Mouse (Mus musculus): ENCODE measurements around the gene Cd164l2. TPM values are rescaled to one million over a fixed set of nuclear protein-coding genes. Genes with fewer than 3 reads are reported as not detected.
A peak's percentile ranks its signal among the peaks of the same experiment; 100 is the strongest.

Cd164l2 gene
- total and polyA plus RNA-seq, 3 experiments = not detected

DNA sequence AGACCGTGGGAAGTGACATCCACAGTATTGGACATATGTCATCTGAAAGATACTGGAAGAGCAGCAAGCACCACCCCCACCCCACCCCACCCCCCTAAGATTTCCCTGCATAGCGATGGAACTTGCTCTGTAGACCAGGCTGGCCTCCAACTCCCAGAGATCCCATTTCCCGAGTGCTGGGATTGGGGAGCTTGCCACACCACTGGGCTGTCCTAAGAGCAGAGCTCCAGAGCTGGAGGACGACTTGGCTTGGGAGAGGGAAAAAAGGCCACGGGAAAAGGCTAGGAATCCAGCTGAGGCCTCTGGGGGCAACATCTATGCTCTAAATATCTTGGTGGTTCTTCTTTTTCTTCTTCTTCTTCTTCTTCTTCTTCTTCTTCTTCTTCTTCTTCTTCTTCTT lies 22.8 kb downstream of the Cd164l2 start:
- TF ChIP-seq CTCF (IDR thresholded peaks at IDR 0.05; ENCODE audit: low read depth, low read length) (no peak), TAL1 (conservative IDR thresholded peaks at IDR 0.05; ENCODE audit: low read depth, low read length) (no peak), POLR2AphosphoS5 (IDR thresholded peaks at IDR 0.05; ENCODE audit: insufficient replicate concordance, low read depth, low read length) (no peak), GATA1 (IDR thresholded peaks at IDR 0.05; ENCODE audit: borderline replicate concordance, low read length) (no peak), GATA2 (IDR thresholded peaks at IDR 0.05; ENCODE audit: borderline replicate concordance, low read depth, low read length) (no peak)
- DNase-seq (ENCODE audit: low spot score) (no peak), ATAC-seq (ENCODE audit: extremely low read depth, insufficient number of reproducible peaks, low FRiP score, poor library complexity, severe bottlenecking) (no peak)
- Histone ChIP-seq H3K4me3 (ENCODE audit: low read depth, low read length) (no peak overlapping the region), H3K36me3 (replicated peaks) (peaks cover 3% of the 10 kb centered on the region), H3K4me1 (ENCODE audit: insufficient read depth, low read depth, low read length) (peaks cover 55% of the 10 kb centered on the region), H3K27me3 (ENCODE audit: insufficient read depth, low read length) (peaks cover 2% of the 10 kb centered on the region; the same call in 1 of the 2 replicates), H3K9me3 (replicated peaks) (peaks cover 4% of the 10 kb centered on the region; the same call in 1 of the 2 replicates)

DNA sequence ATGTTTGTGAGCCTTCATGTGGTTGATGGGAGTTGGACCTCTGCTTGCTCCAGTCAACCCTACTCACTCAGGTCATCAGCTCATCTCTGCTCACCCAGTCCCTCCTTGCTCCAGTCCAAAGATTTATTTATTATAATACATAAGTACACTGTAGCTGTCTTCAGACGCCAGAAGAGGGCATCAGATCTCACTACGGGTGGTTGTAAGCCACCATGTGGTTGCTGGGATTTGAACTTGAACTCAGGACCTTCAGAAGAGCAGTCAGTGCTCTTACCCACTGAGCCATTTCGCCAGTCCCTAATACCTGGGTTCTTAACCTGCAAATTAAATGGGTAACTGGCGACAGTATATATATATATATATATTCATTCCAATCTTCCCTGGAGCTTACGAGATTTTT lies 23.5 kb downstream of the Cd164l2 start:
- TF ChIP-seq GATA2 (IDR thresholded peaks at IDR 0.05; ENCODE audit: borderline replicate concordance, low read depth, low read length) (no peak), POLR2AphosphoS5 (IDR thresholded peaks at IDR 0.05; ENCODE audit: insufficient replicate concordance, low read depth, low read length) (no peak), GATA1 (IDR thresholded peaks at IDR 0.05; ENCODE audit: borderline replicate concordance, low read length) (no peak)
- H3K9me3 ChIP-seq (replicated peaks) = peaks cover 4% of the 10 kb centered on the region; the same call in 1 of the 2 replicates

DNA sequence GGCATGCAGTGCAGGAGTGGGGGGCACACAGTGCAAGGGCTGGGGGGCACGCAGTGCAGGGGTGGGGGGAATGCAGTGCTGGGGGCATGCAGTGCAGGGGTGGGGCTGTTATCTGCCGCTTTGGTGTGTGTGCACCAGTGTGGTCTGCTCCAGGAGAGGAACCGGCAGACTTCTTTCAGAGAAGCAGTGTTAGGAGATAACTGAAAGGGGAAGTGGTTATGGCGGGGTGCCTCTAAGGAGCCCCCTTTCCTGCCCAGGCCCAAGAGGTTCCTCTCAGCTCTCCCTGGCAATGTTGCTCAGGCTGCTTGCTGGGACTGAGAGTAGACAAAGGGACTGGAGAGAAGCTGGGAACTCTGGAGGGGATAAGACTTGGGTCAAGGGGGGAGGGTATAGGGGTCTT lies 26.0 kb downstream of the Cd164l2 start:
- Histone ChIP-seq H3K36me3 (replicated peaks) (peaks cover 14% of the 10 kb centered on the region), H3K4me3 (ENCODE audit: low read depth, low read length) (no peak overlapping the region; the same call in 1 of the 2 replicates), H3K4me1 (ENCODE audit: insufficient read depth, low read depth, low read length) (peaks cover 73% of the 10 kb centered on the region), H3K9me3 (replicated peaks) (peaks cover 4% of the 10 kb centered on the region; the same call in 1 of the 2 replicates), H3K27me3 (ENCODE audit: insufficient read depth, low read length) (no peaks in the 10 kb centered on the region; the same call in 1 of the 2 replicates)
- DNase-seq (ENCODE audit: low spot score) = peak; percentile 86
- TF ChIP-seq GATA1 (IDR thresholded peaks at IDR 0.05; ENCODE audit: borderline replicate concordance, low read length) (no peak), CTCF (IDR thresholded peaks at IDR 0.05; ENCODE audit: low read depth, low read length) (no peak), TAL1 (conservative IDR thresholded peaks at IDR 0.05; ENCODE audit: low read depth, low read length) (peak; percentile 57)
- peak; percentile 46; the same call in 1 of the 2 replicates for ATAC-seq (ENCODE audit: extremely low read depth, insufficient number of reproducible peaks, low FRiP score, poor library complexity, severe bottlenecking)

More for the DNA sequence above, 23.5 kb downstream of the Cd164l2 start:
- peaks cover 2% of the 10 kb centered on the region; the same call in 1 of the 2 replicates for H3K27me3 ChIP-seq (ENCODE audit: insufficient read depth, low read length)
- H3K4me3 ChIP-seq (ENCODE audit: low read depth, low read length) = no peak overlapping the region
- H3K4me1 ChIP-seq (ENCODE audit: insufficient read depth, low read depth, low read length) = peaks cover 61% of the 10 kb centered on the region
- peaks cover 5% of the 10 kb centered on the region for H3K36me3 ChIP-seq (replicated peaks)
- ATAC-seq (ENCODE audit: extremely low read depth, insufficient number of reproducible peaks, low FRiP score, poor library complexity, severe bottlenecking) (no peak), DNase-seq (ENCODE audit: low spot score) (no peak)

DNA sequence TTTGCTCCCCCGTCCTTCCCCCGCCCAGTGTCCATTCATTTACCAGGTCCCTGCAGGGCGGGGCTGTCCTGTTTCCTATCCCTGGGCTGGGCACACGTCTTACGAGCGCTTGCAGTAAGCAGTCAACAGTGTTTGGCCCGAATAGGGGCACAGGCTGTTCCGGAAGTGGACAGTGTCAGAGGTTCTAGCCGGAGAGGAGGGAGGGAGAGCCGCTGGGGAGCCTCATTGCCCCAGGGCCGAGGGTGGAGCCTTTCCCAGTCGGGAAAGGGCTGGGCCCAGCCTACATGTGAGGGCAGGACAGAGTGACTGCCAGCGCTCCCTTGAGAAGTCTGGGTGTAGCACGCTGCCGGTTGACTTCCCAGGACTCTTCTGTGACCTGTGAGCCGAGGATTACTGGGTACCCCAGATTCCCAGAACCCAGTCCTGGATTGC lies 28.6 kb downstream of the Cd164l2 start, which contains the start of gene Map3k6:
Gene Map3k6, plus strand, starts transcription at position 329 of the 432 bp plus-strand sequence.
- peaks cover 38% of the 10 kb centered on the region for H3K36me3 ChIP-seq (replicated peaks)
- DNase-seq (ENCODE audit: low spot score) = peak; percentile 73
- TF ChIP-seq TAL1 (conservative IDR thresholded peaks at IDR 0.05; ENCODE audit: low read depth, low read length) = no peak
- no peak for TF ChIP-seq POLR2AphosphoS5 (IDR thresholded peaks at IDR 0.05; ENCODE audit: insufficient replicate concordance, low read depth, low read length)
- TF ChIP-seq CTCF (IDR thresholded peaks at IDR 0.05; ENCODE audit: low read depth, low read length) = no peak
- no peak for TF ChIP-seq GATA2 (IDR thresholded peaks at IDR 0.05; ENCODE audit: borderline replicate concordance, low read depth, low read length)
- no peak for TF ChIP-seq GATA1 (IDR thresholded peaks at IDR 0.05; ENCODE audit: borderline replicate concordance, low read length)
- H3K4me3 ChIP-seq (ENCODE audit: low read depth, low read length) = peak within 1 kb of the TSS; percentile 84
- peak; percentile 61 for ATAC-seq (ENCODE audit: extremely low read depth, insufficient number of reproducible peaks, low FRiP score, poor library complexity, severe bottlenecking)
- H3K4me1 ChIP-seq (ENCODE audit: insufficient read depth, low read depth, low read length) = peaks cover 81% of the 10 kb centered on the region
- no peaks in the 10 kb centered on the region for H3K27me3 ChIP-seq (ENCODE audit: insufficient read depth, low read length)
- H3K9me3 ChIP-seq (replicated peaks) = peaks cover 4% of the 10 kb centered on the region; the same call in 1 of the 2 replicates

DNA sequence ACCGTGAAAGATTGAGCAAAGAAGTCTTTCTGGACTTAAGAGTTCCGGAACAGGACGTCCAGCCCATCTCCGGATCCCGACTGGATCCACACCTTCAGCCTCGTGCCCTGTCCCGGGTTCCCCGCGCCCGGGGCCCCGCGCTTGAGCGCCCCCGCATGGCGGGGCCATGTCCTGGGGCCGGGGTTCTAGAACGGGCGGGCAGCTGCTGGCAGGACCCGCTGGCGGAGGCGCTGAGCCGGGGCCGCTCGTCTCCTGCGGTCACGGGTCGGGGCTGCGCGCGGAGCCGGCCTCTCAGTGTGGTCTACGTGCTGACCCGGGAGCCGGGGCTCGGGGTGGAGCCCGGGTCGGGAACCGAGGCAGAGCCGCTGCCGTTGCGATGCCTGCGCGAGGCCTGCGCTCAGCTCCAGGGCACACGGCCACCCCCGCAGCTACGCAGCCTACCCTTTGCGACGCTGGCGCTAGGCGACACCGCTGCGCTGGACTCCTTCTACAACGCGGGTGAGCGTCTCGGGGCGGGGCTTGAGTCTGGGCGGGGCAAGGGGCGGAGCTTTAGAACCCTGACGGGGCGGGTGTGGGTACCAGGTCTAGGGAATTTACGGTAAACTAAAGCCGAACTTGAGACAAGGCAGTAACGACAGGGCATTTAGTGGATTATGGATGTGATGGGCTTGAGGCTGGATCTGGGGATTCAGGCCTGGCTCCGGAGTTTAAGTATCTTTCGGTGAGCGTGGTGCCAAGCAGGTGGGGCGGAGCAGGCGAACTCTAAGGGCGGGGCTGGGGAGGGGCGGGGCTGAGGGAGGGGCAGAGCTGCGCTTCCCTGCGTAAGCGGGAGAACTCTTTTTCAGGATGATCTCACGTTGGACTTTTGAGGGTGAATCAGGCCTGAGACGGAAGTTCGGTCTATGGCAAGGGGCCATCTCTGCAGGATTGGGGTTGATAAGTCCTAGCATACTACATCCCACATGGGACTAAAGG lies 29.3 kb downstream of the Cd164l2 start:
- H3K4me1 ChIP-seq (ENCODE audit: insufficient read depth, low read depth, low read length) = peaks cover 84% of the 10 kb centered on the region
- H3K27me3 ChIP-seq (ENCODE audit: insufficient read depth, low read length) = no peaks in the 10 kb centered on the region

DNA sequence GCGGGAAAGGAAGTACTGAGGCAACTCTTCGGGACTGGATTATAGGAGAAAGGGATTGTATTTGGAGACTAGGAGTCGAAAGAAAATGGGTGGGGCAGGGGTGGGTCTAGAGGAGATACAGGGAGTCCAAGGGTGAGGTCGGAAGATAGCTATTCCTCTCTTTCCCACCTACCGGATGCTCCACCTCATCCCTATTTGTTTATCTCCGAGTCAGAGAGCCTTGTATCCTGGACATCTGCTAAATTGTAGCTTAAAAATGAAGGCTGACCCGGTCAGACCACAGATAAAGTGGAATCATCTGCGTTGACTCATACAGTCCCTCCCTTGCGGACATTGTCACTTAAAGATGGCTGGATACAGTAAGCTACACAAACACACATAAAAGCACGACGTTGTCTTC lies 30.0 kb downstream of the Cd164l2 start:
- DNase-seq (ENCODE audit: low spot score) = no peak
- Histone ChIP-seq H3K4me3 (ENCODE audit: low read depth, low read length) (peak overlapping the region; percentile 84), H3K4me1 (ENCODE audit: insufficient read depth, low read depth, low read length) (peaks cover 84% of the 10 kb centered on the region), H3K27me3 (ENCODE audit: insufficient read depth, low read length) (no peaks in the 10 kb centered on the region), H3K36me3 (replicated peaks) (peaks cover 52% of the 10 kb centered on the region), H3K9me3 (replicated peaks) (peaks cover 4% of the 10 kb centered on the region; the same call in 1 of the 2 replicates)
- TF ChIP-seq CTCF (IDR thresholded peaks at IDR 0.05; ENCODE audit: low read depth, low read length) (no peak), TAL1 (conservative IDR thresholded peaks at IDR 0.05; ENCODE audit: low read depth, low read length) (no peak), GATA1 (IDR thresholded peaks at IDR 0.05; ENCODE audit: borderline replicate concordance, low read length) (no peak), GATA2 (IDR thresholded peaks at IDR 0.05; ENCODE audit: borderline replicate concordance, low read depth, low read length) (no peak), POLR2AphosphoS5 (IDR thresholded peaks at IDR 0.05; ENCODE audit: insufficient replicate concordance, low read depth, low read length) (no peak)
- ATAC-seq (ENCODE audit: extremely low read depth, insufficient number of reproducible peaks, low FRiP score, poor library complexity, severe bottlenecking) = no peak

More for the DNA sequence above, 29.3 kb downstream of the Cd164l2 start:
- DNase-seq (ENCODE audit: low spot score) (peak; percentile 76), ATAC-seq (ENCODE audit: extremely low read depth, insufficient number of reproducible peaks, low FRiP score, poor library complexity, severe bottlenecking) (peak; percentile 55)
- TF ChIP-seq GATA1 (IDR thresholded peaks at IDR 0.05; ENCODE audit: borderline replicate concordance, low read length) (no peak), POLR2AphosphoS5 (IDR thresholded peaks at IDR 0.05; ENCODE audit: insufficient replicate concordance, low read depth, low read length) (no peak), TAL1 (conservative IDR thresholded peaks at IDR 0.05; ENCODE audit: low read depth, low read length) (no peak), GATA2 (IDR thresholded peaks at IDR 0.05; ENCODE audit: borderline replicate concordance, low read depth, low read length) (no peak), CTCF (IDR thresholded peaks at IDR 0.05; ENCODE audit: low read depth, low read length) (no peak)
- Histone ChIP-seq H3K9me3 (replicated peaks) (peaks cover 4% of the 10 kb centered on the region; the same call in 1 of the 2 replicates), H3K36me3 (replicated peaks) (peaks cover 45% of the 10 kb centered on the region), H3K4me3 (ENCODE audit: low read depth, low read length) (peak overlapping the region; percentile 84)
